Mouse (Mus musculus) kidney, postnatal 0 days (tissue): ENCODE data around the gene Iqsec3. TPM values are rescaled to one million over a fixed set of nuclear protein-coding genes. Genes with fewer than 3 reads are reported as not detected.

ENCODE experiments used
- ATAC-seq: fragments of 200-750 bp; cut with Nextera tagmentation; replicated peaks from 2 replicates; pipeline ENCODE4 v1.8.0; 2017; ENCODE audit warnings: low read depth, moderate number of reproducible peaks, moderate TSS enrichment, moderate library complexity; ENCODE audit not compliant: low FRiP score
- DNase-seq: peaks from one replicate; pipeline ENCODE4 v3.0.0-alpha.2; 2016; ENCODE audit warnings: low spot score
- H3K27ac ChIP-seq: fragments of 300-500 bp; sonication (generic); 2 replicates; pipeline ENCODE4 v1.5.1; 2014; ENCODE audit warnings: mild to moderate bottlenecking
- H3K27me3 ChIP-seq: fragments of 300-500 bp; sonication (generic); 2 replicates; pipeline ENCODE4 v1.6.1; 2014; ENCODE audit warnings: low read length, mixed read lengths; ENCODE audit not compliant: insufficient read depth
- H3K36me3 ChIP-seq: fragments of 300-500 bp; sonication (generic); 2 replicates; pipeline ENCODE4 v1.6.1; 2014; ENCODE audit warnings: low read length, mixed read lengths; ENCODE audit not compliant: insufficient read depth
- H3K4me1 ChIP-seq: fragments of 300-500 bp; sonication (generic); replicated peaks from 2 replicates; pipeline ENCODE4 v1.6.1; 2014; ENCODE audit warnings: antibody characterized with exemption, low read length, mixed read lengths; ENCODE audit not compliant: insufficient read depth
- H3K4me2 ChIP-seq: fragments of 300-500 bp; sonication (generic); 2 replicates; pipeline ENCODE4 v1.6.1; 2014; ENCODE audit warnings: mild to moderate bottlenecking, low read length, moderate library complexity, mixed read lengths
- H3K4me3 ChIP-seq: fragments of 300-500 bp; sonication (generic); replicated peaks from 2 replicates; pipeline ENCODE4 v1.5.1; 2014; ENCODE audit warnings: low read depth, low read length
- H3K9ac ChIP-seq: fragments of 300-500 bp; sonication (generic); 2 replicates; pipeline ENCODE4 v1.6.1; 2014; ENCODE audit warnings: low read depth, low read length
- H3K9me3 ChIP-seq: fragments of 300-500 bp; sonication (generic); replicated peaks from 2 replicates; pipeline ENCODE4 v1.6.1; 2016; ENCODE audit warnings: low read length, inconsistent platforms, mixed read lengths
- CTCF ChIP-seq: IDR thresholded peaks from 2 replicates; pipeline ENCODE4 v1.5.1; 2016; ENCODE audit warnings: antibody characterized with exemption, low read depth, mild to moderate bottlenecking, moderate library complexity
- WGBS: fragments of 180-500 bp; shearing (Covaris S2); extraction: QIAGEN DNeasy Blood & Tissue Kit; methylation state at CpG from one replicate; pipeline ENCODE4 v1.1.7; 2014; 5-methylcytosine and 5-hydroxymethylcytosine counted together
- polyA plus RNA-seq: library from polyadenylated mRNA; unstranded; fragments of >200 nt; fragmentation: Nextera tagmentation; extraction: Ambion mirVana; gene quantifications from 2 replicates; pipeline ENCODE4 v1.2.1, GENCODE M21; 2015

The Iqsec3 gene
- polyA plus RNA-seq, 1 experiment from 2014 or later = 0.07 TPM

- 56% methylated on average over 6 of the region's 6 CpGs for WGBS
- Histone ChIP-seq H3K4me2 (no peak overlapping the region), H3K27me3 (no peaks in the 10 kb centered on the region), H3K9me3 (no peaks in the 10 kb centered on the region), H3K4me1 (no peaks in the 10 kb centered on the region), H3K36me3 (no peaks in the 10 kb centered on the region), H3K9ac (no peak overlapping the region), H3K4me3 (no peak overlapping the region), H3K27ac (no peak overlapping the region)
- no peak for ATAC-seq
- TF ChIP-seq CTCF = no peak
- DNase-seq = no peak
Observed at GRCm38 (mm10) chr6:121363061-121363460, 110.4 kb downstream of the Iqsec3 start.

GRCm38 (mm10) chr6:121357232-121357631 is 116.2 kb downstream of the Iqsec3 start:
- Histone ChIP-seq H3K36me3 (no peaks in the 10 kb centered on the region), H3K9me3 (no peaks in the 10 kb centered on the region), H3K4me2 (no peak overlapping the region), H3K4me1 (no peaks in the 10 kb centered on the region), H3K4me3 (no peak overlapping the region), H3K9ac (no peak overlapping the region), H3K27me3 (no peaks in the 10 kb centered on the region), H3K27ac (no peak overlapping the region)
- WGBS = 83% methylated on average over 6 of the region's 6 CpGs
- no peak for TF ChIP-seq CTCF
- ATAC-seq (no peak), DNase-seq (no peak)

- ATAC-seq (no peak), DNase-seq (no peak)
- Histone ChIP-seq H3K4me1 (no peaks in the 10 kb centered on the region), H3K9me3 (no peaks in the 10 kb centered on the region), H3K4me3 (no peak overlapping the region), H3K9ac (no peak overlapping the region), H3K36me3 (no peaks in the 10 kb centered on the region), H3K4me2 (no peak overlapping the region), H3K27me3 (no peaks in the 10 kb centered on the region), H3K27ac (no peak overlapping the region)
- 67% methylated on average over 1 of the region's 1 CpGs for WGBS
- no peak for TF ChIP-seq CTCF
Observed at GRCm38 (mm10) chr6:121356041-121356440, 117.4 kb downstream of the Iqsec3 start.

GRCm38 (mm10) chr6:121352276-121352675 is 121.2 kb downstream of the Iqsec3 start:
- Histone ChIP-seq H3K4me1 (no peaks in the 10 kb centered on the region), H3K27me3 (no peaks in the 10 kb centered on the region), H3K4me2 (no peak overlapping the region), H3K27ac (no peak overlapping the region), H3K9me3 (no peaks in the 10 kb centered on the region), H3K36me3 (no peaks in the 10 kb centered on the region), H3K4me3 (no peak overlapping the region), H3K9ac (no peak overlapping the region)
- DNase-seq (no peak), ATAC-seq (no peak)
- TF ChIP-seq CTCF = no peak
- WGBS = 34% methylated on average over 2 of the region's 2 CpGs

GRCm38 (mm10) chr6:121346428-121346827 is 127.0 kb downstream of the Iqsec3 start:
- Histone ChIP-seq H3K9me3 (no peaks in the 10 kb centered on the region), H3K4me1 (peaks cover 15% of the 10 kb centered on the region; the same call in 1 of the 2 replicates), H3K4me3 (no peak overlapping the region), H3K27me3 (no peaks in the 10 kb centered on the region), H3K4me2 (no peak overlapping the region), H3K9ac (no peak overlapping the region), H3K36me3 (no peaks in the 10 kb centered on the region), H3K27ac (no peak overlapping the region)
- 26% methylated on average over 8 of the region's 8 CpGs for WGBS
- ATAC-seq (no peak), DNase-seq (no peak)
- TF ChIP-seq CTCF = no peak

- no peak overlapping the region for H3K4me3 ChIP-seq
- no peak for DNase-seq
- no peak overlapping the region for H3K9ac ChIP-seq
- H3K9me3 ChIP-seq = no peaks in the 10 kb centered on the region
- peak overlapping the region; percentile 30; the same call in 1 of the 2 replicates for H3K4me2 ChIP-seq
- H3K36me3 ChIP-seq = no peaks in the 10 kb centered on the region
- H3K27ac ChIP-seq = peak overlapping the region; percentile 31; the same call in 1 of the 2 replicates
- WGBS = 48% methylated on average over 5 of the region's 5 CpGs
- no peaks in the 10 kb centered on the region for H3K27me3 ChIP-seq
- no peak for TF ChIP-seq CTCF
- H3K4me1 ChIP-seq = peaks cover 15% of the 10 kb centered on the region; the same call in 1 of the 2 replicates
- ATAC-seq = no peak
Observed at GRCm38 (mm10) chr6:121344329-121344728, 129.1 kb downstream of the Iqsec3 start.

- Histone ChIP-seq H3K4me3 (no peak overlapping the region), H3K4me1 (peaks cover 15% of the 10 kb centered on the region; the same call in 1 of the 2 replicates), H3K9me3 (no peaks in the 10 kb centered on the region), H3K27ac (peak overlapping the region; percentile 31; the same call in 1 of the 2 replicates), H3K27me3 (no peaks in the 10 kb centered on the region), H3K9ac (no peak overlapping the region), H3K36me3 (no peaks in the 10 kb centered on the region), H3K4me2 (peak overlapping the region; percentile 30)
- peak; percentile 48; the same call in 1 of the 2 replicates for ATAC-seq
- TF ChIP-seq CTCF = no peak
- DNase-seq = peak; percentile 65
- 40% methylated on average over 6 of the region's 6 CpGs for WGBS
Observed at GRCm38 (mm10) chr6:121343771-121344123, 129.7 kb downstream of the Iqsec3 start.
